Mouse (Mus musculus) liver, adult 2 months (tissue): ENCODE data around the gene Rpa2. TPM values are rescaled to one million over a fixed set of nuclear protein-coding genes. Genes with fewer than 3 reads are reported as not detected.
"Not testable (repeated sequence)": the region's sequence is repeated elsewhere in the genome, so short reads cannot be mapped to it uniquely, and the experiment has no call there.

Experiments
- DNase-seq: peaks from one replicate; pipeline ENCODE4 v3.0.0-alpha.2; 2011; ENCODE audit warnings: low read depth, low spot score; ENCODE audit errors: extremely low read depth
- H3K27ac ChIP-seq: fragments of 200-500 bp; replicated peaks from 2 replicates; pipeline ENCODE4 v1.5.1; 2012; ENCODE audit warnings: low read depth, mild to moderate bottlenecking, control low read depth, inconsistent platforms, low read length; ENCODE audit not compliant: insufficient read depth
- H3K27me3 ChIP-seq: fragments of 200-500 bp; 2 replicates; pipeline ENCODE4 v1.6.1; 2012; ENCODE audit warnings: mild to moderate bottlenecking, moderate library complexity, low read length, inconsistent platforms; ENCODE audit not compliant: control insufficient read depth, insufficient read depth
- H3K36me3 ChIP-seq: fragments of 200-500 bp; 2 replicates; pipeline ENCODE4 v1.6.1; 2012; ENCODE audit warnings: low read length, inconsistent platforms; ENCODE audit not compliant: control insufficient read depth, insufficient read depth
- H3K4me1 ChIP-seq: fragments of 200-500 bp; 2 replicates; pipeline ENCODE4 v1.6.1; 2011; ENCODE audit warnings: low read length; ENCODE audit not compliant: control insufficient read depth, insufficient read depth
- H3K4me3 ChIP-seq: fragments of 200-500 bp; 2 replicates; pipeline ENCODE4 v1.5.1; 2011; ENCODE audit warnings: low read depth, mild to moderate bottlenecking, control low read depth, low read length, moderate library complexity; ENCODE audit not compliant: insufficient read depth
- H3K79me2 ChIP-seq: fragments of 200-500 bp; 2 replicates; pipeline ENCODE4 v1.6.1; 2012; ENCODE audit warnings: inconsistent platforms, mild to moderate bottlenecking, low read length, moderate library complexity; ENCODE audit not compliant: control insufficient read depth, insufficient read depth
- H3K9ac ChIP-seq: fragments of 200-500 bp; 2 replicates; pipeline ENCODE4 v1.6.1; 2012; ENCODE audit warnings: low read depth, mild to moderate bottlenecking, control low read depth, inconsistent platforms, low read length
- CTCF ChIP-seq: fragments of 200-500 bp; IDR thresholded peaks from 2 replicates; pipeline ENCODE4 v1.5.1; 2011; ENCODE audit warnings: low read depth, low read length, control low read depth
- POLR2A ChIP-seq: fragments of 200-500 bp; IDR thresholded peaks from 2 replicates; pipeline ENCODE4 v1.6.1; 2011; ENCODE audit warnings: low read length, control low read depth; ENCODE audit not compliant: insufficient read depth; ENCODE audit errors: extremely low read depth
- WGBS: fragments of 180-500 bp; shearing (Covaris S2); methylation state at CpG from one replicate; pipeline ENCODE4 v1.1.7; 2018; 5-methylcytosine and 5-hydroxymethylcytosine counted together
- polyA plus RNA-seq: library from polyadenylated mRNA; depleted of rRNA; stranded (reverse); fragments of >200 nt; gene quantifications from 2 replicates; pipeline ENCODE4 v1.2.3, GENCODE M21; 2012
- total RNA-seq: library from RNA; depleted of rRNA; stranded (reverse); fragments of >200 nt; gene quantifications from 2 replicates; pipeline ENCODE4 v1.2.3, GENCODE M21; 2014

Rpa2 gene
- total and polyA plus RNA-seq, 2 experiments, result 6.6 to 9.2 TPM

DNA sequence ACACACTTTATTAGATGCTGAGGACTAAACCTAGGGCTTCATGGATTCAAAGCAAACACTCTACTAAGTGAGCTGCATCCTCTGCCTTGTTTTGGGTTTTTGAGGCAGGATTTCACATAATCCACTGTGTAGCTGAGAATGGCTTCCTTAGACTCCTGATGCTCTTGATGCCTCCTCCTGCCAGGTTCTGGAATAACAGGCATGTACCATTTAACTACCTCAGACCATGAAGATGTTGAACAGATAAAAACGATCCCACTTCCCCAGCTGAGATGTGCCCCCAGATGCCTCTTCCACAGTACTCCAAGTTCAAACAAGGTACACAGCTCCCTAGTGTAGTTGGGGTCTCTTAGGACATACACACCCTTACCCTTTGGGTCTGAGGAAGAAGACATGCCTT is 29.3 kb downstream of the Rpa2 start:
- WGBS, result 71% methylated on average over 1 of the region's 1 CpGs
- Histone ChIP-seq H3K9ac (no peak overlapping the region), H3K4me1 (no peaks in the 10 kb centered on the region), H3K27ac (no peak overlapping the region), H3K79me2 (no peaks in the 10 kb centered on the region), H3K4me3 (no peak overlapping the region), H3K36me3 (no peaks in the 10 kb centered on the region), H3K27me3 (peaks cover 4% of the 10 kb centered on the region; the same call in 1 of the 2 replicates)
- TF ChIP-seq CTCF (no peak), POLR2A (no peak)
- DNase-seq, result no peak

DNA sequence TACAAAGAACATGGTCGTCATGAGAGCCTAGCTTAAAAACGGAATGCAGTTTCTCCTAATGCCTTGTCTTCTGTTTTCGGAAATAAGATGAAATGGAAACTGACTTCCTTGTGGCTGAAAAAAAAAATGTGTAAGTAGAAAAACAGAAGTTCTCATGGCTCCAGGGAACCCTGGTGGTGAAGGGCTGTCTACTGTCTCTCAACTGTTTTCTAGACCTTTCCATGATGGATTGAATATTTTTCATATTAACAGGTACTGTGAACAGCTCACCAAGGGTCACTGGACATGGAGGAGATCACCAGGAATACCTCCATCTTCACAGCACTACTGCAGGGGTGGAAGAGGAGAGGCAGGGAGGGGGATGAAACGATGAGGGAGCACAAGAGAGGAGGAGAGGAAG is 29.9 kb downstream of the Rpa2 start:
- 70% methylated on average over 4 of the region's 4 CpGs for WGBS

DNA sequence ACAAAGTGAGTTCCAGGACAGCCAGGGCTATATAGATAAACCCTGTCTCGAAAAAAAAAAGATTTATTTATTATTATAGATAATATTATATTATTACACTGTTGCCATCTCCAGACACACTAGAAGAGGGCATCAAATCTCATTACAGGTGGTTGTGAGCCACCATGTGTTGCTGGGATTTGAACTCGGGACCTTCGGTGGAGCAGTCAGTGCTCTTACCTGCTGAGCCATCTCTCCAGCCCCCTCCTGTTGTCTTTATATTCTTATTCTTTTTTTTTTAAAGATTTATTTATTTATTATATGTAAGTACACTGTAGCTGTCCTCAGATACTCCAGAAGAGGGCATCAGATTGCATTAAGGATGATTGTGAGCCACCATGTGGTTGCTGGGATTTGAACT is 30.5 kb downstream of the Rpa2 start:
- H3K4me3 ChIP-seq, result not testable (repeated sequence)

More for the DNA sequence above, 29.9 kb downstream of the Rpa2 start:
- no peaks in the 10 kb centered on the region for H3K79me2 ChIP-seq
- H3K36me3 ChIP-seq, result no peaks in the 10 kb centered on the region
- no peak overlapping the region; the same call in 1 of the 2 replicates for H3K27ac ChIP-seq
- H3K4me1 ChIP-seq, result no peaks in the 10 kb centered on the region
- peaks cover 4% of the 10 kb centered on the region; the same call in 1 of the 2 replicates for H3K27me3 ChIP-seq
- H3K4me3 ChIP-seq, result no peak overlapping the region
- H3K9ac ChIP-seq, result no peak overlapping the region
- TF ChIP-seq POLR2A, result no peak
- no peak for DNase-seq

DNA sequence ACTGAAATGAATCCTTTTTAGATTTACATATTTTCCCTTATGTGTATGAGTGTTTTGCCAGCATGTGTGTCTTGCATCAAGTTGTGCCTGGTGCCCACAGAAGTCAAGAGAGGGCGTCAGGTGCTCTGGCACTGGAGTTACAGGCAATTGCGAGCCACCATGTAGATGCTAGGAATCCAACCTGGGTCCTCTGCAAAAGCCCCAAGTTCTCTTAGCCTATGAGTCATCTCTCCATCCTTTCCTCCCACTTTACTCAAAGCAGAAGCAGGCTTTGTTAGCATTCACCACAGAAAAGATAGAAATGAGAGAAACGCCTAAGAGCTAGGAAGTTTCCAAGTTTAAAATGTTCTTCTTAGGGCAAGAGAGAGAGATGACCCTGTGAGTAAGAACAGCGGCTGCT is 31.7 kb downstream of the Rpa2 start:
- Histone ChIP-seq H3K36me3 (no peaks in the 10 kb centered on the region), H3K4me3 (no peak overlapping the region), H3K27me3 (peaks cover 4% of the 10 kb centered on the region; the same call in 1 of the 2 replicates), H3K4me1 (no peaks in the 10 kb centered on the region), H3K9ac (no peak overlapping the region), H3K27ac (no peak overlapping the region), H3K79me2 (no peaks in the 10 kb centered on the region)
- TF ChIP-seq CTCF (no peak), POLR2A (no peak)
- DNase-seq, result no peak
- WGBS, result 87% methylated on average over 4 of the region's 4 CpGs

More for the DNA sequence above, 30.5 kb downstream of the Rpa2 start:
- not testable (repeated sequence) for H3K4me1 ChIP-seq, H3K27ac ChIP-seq, H3K36me3 ChIP-seq, H3K9ac ChIP-seq, H3K27me3 ChIP-seq, DNase-seq, H3K79me2 ChIP-seq
- WGBS, result 82% methylated on average over 3 of the region's 3 CpGs

DNA sequence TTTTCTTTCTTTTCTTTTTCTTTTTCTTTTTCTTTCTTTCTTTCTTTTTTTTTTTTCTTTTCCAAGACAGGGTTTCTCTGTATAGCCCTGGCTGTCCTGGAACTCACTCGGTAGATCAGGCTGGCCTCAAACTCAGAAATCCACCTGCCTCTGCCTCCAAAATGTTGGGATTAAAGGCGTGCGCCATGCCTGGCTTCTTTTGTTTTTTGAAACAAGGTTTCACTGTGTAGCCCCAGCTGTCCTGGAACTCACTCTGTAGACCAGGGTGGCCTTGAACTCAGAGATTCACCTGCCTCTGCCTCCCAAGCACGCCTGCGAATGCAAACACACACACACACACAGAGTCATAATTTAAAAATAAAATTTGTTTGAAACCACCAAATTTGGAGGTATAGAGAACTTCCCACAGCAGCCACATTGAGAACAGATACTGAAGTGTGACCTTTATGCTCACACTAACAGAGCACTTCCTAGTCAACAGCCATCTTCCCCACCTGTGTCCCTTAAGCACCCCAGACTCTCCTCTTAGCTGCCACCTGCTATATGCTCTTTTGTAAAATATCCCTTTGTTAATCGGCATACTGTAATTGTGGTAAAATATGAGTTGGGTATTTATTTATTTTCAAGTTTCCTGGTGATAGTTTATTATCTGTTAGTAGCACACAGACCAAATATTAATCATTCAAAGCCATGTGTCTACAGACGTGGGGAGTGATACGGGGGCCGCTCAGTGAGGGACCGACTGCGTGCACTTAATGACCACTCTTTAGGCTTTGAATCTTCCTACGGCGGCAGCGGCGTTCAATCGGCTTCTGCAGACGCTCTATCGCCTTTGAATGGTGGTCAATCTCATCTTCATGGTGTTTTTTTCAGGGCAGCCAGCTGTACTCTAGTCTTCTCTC is 33.3 kb downstream of the Rpa2 start:
- Histone ChIP-seq H3K27ac (no peak overlapping the region), H3K4me1 (no peaks in the 10 kb centered on the region), H3K27me3 (no peaks in the 10 kb centered on the region), H3K9ac (no peak overlapping the region), H3K4me3 (no peak overlapping the region), H3K79me2 (no peaks in the 10 kb centered on the region), H3K36me3 (no peaks in the 10 kb centered on the region)
- TF ChIP-seq POLR2A (no peak), CTCF (no peak)
- 91% methylated on average over 18 of the region's 18 CpGs for WGBS
- DNase-seq, result no peak

DNA sequence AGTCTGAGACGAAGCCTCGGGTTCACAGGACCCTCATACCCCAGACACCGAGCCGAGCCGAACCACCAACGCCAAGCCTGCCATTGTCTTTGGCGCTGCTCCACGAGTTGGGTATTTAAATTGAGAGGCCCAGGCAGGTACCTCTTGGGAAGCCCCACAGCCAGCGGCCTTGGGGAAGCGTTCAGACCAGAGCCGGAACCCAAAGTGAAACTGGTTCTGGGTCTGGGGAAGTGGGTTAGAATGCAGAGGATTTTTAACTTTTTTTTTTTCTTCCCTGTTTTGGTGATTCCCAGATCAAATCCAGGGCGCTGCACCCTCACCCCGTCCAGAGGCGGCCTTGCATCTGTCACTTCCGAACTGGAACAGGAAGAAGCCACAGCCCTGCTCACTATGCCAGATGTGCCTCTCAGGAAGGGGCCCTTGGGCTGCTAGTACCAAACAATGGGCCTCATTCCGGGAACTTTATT is 34.1 kb downstream of the Rpa2 start:
- DNase-seq, result no peak
- Histone ChIP-seq H3K27ac (no peak overlapping the region), H3K4me1 (no peaks in the 10 kb centered on the region), H3K27me3 (no peaks in the 10 kb centered on the region), H3K9ac (no peak overlapping the region), H3K79me2 (no peaks in the 10 kb centered on the region), H3K36me3 (no peaks in the 10 kb centered on the region), H3K4me3 (no peak overlapping the region)
- WGBS, result 75% methylated on average over 16 of the region's 16 CpGs
- TF ChIP-seq POLR2A, result no peak
- TF ChIP-seq CTCF, result no peak
